Mouse (Mus musculus) hindbrain, embryonic 11.5 days (tissue): Measurements from ENCODE around the gene Atp11a. TPM values are rescaled to one million over a fixed set of nuclear protein-coding genes. Genes with fewer than 3 reads are reported as not detected.

Source experiments
- ATAC-seq: fragments of 200-750 bp; cut with Nextera tagmentation; 2 replicates; pipeline ENCODE4 v1.8.0; 2017; ENCODE audit warnings: mild to moderate bottlenecking, moderate TSS enrichment, moderate library complexity; ENCODE audit not compliant: low FRiP score
- DNase-seq: peaks from one replicate; pipeline ENCODE4 v3.0.0-alpha.2; 2015; ENCODE audit warnings: low spot score
- H3K27ac ChIP-seq: fragments of 300-500 bp; sonication (generic); 2 replicates; pipeline ENCODE4 v1.5.1; 2014; ENCODE audit warnings: mild to moderate bottlenecking, low read depth, low read length
- H3K27me3 ChIP-seq: fragments of 300-500 bp; sonication (generic); 2 replicates; pipeline ENCODE4 v1.6.1; 2014; ENCODE audit warnings: mild to moderate bottlenecking, low read length, moderate library complexity, mixed read lengths; ENCODE audit not compliant: control insufficient read depth, insufficient read depth
- H3K36me3 ChIP-seq: fragments of 300-500 bp; sonication (generic); 2 replicates; pipeline ENCODE4 v1.6.1; 2014; ENCODE audit warnings: mild to moderate bottlenecking, low read length, moderate library complexity, mixed read lengths; ENCODE audit not compliant: control insufficient read depth, insufficient read depth
- H3K4me1 ChIP-seq: fragments of 300-500 bp; sonication (generic); replicated peaks from 2 replicates; pipeline ENCODE4 v1.6.1; 2014; ENCODE audit warnings: low read length, mixed read lengths; ENCODE audit not compliant: control insufficient read depth, insufficient read depth
- H3K4me2 ChIP-seq: fragments of 300-500 bp; sonication (generic); replicated peaks from 2 replicates; pipeline ENCODE4 v1.6.1; 2014; ENCODE audit warnings: mild to moderate bottlenecking, low read depth, low read length
- H3K4me3 ChIP-seq: fragments of 300-500 bp; sonication (generic); 2 replicates; pipeline ENCODE4 v1.5.1; 2014; ENCODE audit warnings: low read depth, low read length
- H3K9ac ChIP-seq: fragments of 300-500 bp; sonication (generic); 2 replicates; pipeline ENCODE4 v1.6.1; 2014; ENCODE audit warnings: low read depth, low read length
- H3K9me3 ChIP-seq: fragments of 300-500 bp; sonication (generic); 2 replicates; pipeline ENCODE4 v1.6.1; 2016; ENCODE audit warnings: low read length; ENCODE audit not compliant: control insufficient read depth
- whole genome bisulfite sequencing: fragments of 180-500 bp; shearing (Covaris S2); extraction: QIAGEN DNeasy Blood & Tissue Kit; methylation state at CpG from one replicate; pipeline ENCODE4 v1.1.7; 2014; 5-methylcytosine and 5-hydroxymethylcytosine counted together
- polyA plus RNA-seq: library from polyadenylated mRNA; unstranded; fragments of >200 nt; fragmentation: Nextera tagmentation; extraction: Ambion mirVana; gene quantifications from 2 replicates; pipeline ENCODE4 v1.2.1, GENCODE M21; 2014

Atp11a gene
- polyA plus RNA-seq, 1 experiment from 2014 or later = 12.0 TPM

DNA sequence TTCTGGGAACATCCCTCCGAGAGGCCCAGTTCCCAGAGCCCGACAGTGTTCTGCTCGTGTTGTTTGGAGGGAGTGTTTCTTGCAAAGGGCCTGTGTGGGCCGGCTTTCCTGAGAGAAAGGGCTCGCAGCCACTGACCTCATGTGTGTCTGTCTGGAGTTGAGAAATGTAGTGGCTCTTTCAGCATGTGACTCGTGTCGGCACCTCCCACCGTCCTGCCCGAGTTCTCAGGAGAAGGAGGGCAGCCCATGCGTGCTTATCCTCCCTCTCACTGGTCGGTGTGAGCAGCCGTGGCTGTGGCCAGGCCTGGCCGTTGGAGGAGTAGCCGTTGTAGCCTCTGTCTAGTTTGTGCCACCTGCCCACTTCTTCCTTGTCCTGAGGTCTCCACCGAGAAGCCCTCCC lies 99.2 kb downstream of the Atp11a start:
- WGBS = 77% methylated on average over 15 of the region's 15 CpGs
- ATAC-seq = no peak
- no peak overlapping the region for H3K4me3 ChIP-seq
- DNase-seq = no peak
- no peaks in the 10 kb centered on the region for H3K9me3 ChIP-seq
- no peaks in the 10 kb centered on the region for H3K27me3 ChIP-seq
- no peak overlapping the region for H3K9ac ChIP-seq
- H3K4me1 ChIP-seq = no peaks in the 10 kb centered on the region
- H3K4me2 ChIP-seq = no peak overlapping the region
- no peak overlapping the region for H3K27ac ChIP-seq
- H3K36me3 ChIP-seq = no peaks in the 10 kb centered on the region

DNA sequence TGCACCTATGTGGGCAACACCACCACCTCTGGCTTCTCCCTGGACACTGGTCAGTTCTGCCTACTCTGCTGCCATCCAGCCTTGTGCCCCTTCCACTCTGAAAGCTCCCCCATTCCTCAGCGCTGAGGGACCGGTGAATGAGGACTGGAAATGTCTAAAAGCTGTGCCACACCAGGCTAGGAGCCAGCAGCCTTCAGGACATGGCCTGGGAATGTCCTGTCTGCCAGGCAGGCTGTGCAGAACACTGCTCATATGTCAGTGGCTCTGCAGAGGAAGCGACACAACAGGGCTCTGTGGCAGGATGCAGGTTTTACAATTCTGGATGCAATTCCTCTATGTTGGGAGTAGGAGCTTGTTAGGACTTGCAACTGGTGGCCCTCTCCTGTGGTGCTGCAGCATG lies 106.2 kb downstream of the Atp11a start:
- H3K27me3 ChIP-seq = no peaks in the 10 kb centered on the region
- 91% methylated on average over 3 of the region's 3 CpGs for WGBS
- DNase-seq (no peak), ATAC-seq (no peak)
- H3K36me3 ChIP-seq = no peaks in the 10 kb centered on the region
- H3K27ac ChIP-seq = no peak overlapping the region
- no peaks in the 10 kb centered on the region for H3K4me1 ChIP-seq
- H3K4me3 ChIP-seq = no peak overlapping the region
- H3K9me3 ChIP-seq = no peaks in the 10 kb centered on the region
- H3K4me2 ChIP-seq = no peak overlapping the region
- H3K9ac ChIP-seq = no peak overlapping the region

DNA sequence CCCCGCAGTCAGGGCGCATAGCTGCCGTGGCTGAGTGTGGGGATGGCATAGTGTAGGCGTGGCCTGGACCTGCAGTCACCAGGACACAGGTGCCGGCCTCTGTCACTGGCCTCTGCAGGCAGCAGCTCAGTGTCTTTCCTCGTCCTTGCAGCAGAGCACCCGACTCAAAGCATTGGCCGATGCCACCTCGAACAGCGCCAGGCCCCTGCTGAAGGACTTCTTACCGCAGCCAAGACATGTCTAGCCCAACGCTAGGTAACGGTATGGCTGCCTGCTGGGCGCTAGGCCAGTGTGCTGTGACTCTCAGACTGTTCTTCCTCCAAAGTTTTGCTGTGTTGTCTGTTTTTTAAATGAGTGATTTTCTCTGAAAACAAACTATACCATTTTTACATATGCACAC lies 106.8 kb downstream of the Atp11a start:
- Histone ChIP-seq H3K4me1 (no peaks in the 10 kb centered on the region), H3K4me2 (no peak overlapping the region), H3K27me3 (no peaks in the 10 kb centered on the region), H3K9me3 (no peaks in the 10 kb centered on the region), H3K4me3 (no peak overlapping the region), H3K36me3 (no peaks in the 10 kb centered on the region), H3K27ac (no peak overlapping the region), H3K9ac (no peak overlapping the region)
- 88% methylated on average over 14 of the region's 14 CpGs for WGBS
- ATAC-seq = no peak
- DNase-seq = no peak

DNA sequence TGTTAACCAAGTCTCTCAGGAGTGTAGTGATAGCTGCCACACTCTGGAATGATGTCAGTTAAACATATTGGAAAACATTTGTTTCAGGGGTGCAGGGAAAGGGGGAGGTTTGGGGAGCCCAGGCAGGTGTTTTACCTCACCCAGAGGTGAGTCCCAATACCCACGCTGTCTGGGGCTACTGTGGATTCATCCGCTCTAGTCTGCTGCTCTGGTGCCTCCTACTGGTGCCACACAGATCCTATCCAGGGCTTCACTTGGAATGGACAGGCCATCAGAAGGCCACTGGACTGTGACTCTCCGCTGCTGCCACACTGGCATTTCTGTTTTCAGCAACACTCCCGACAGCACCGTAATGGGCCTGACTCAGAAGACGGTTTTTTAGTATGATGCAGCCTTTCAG lies 109.0 kb downstream of the Atp11a start:
- Histone ChIP-seq H3K4me3 (no peak overlapping the region), H3K4me2 (no peak overlapping the region), H3K36me3 (no peaks in the 10 kb centered on the region), H3K9me3 (no peaks in the 10 kb centered on the region), H3K9ac (no peak overlapping the region), H3K27me3 (no peaks in the 10 kb centered on the region), H3K4me1 (no peaks in the 10 kb centered on the region), H3K27ac (no peak overlapping the region)
- 61% methylated on average over 6 of the region's 6 CpGs for WGBS
- no peak for DNase-seq
- ATAC-seq = no peak; the same call in 1 of the 2 replicates

DNA sequence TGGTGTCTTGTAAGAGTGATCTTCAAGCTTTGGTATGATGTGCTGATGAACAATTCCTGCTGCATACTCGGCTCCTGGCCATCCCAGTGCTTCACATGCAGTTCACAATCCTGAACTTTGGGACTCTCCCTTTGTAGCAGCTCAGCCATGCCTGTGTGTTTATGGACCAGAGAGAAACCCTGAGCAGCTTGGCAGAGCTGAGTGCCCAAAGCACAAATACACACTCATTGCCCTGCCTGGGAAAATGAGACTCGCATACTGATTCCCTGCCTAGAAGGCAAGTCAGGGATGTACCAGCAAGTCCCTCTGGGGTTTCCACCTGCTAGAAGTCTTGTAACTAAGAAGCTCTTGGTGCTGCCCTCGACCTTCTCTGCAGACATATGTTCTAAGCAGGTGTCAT lies 112.8 kb downstream of the Atp11a start:
- Histone ChIP-seq H3K36me3 (no peaks in the 10 kb centered on the region), H3K4me3 (no peak overlapping the region), H3K27ac (no peak overlapping the region), H3K4me2 (no peak overlapping the region), H3K9me3 (no peaks in the 10 kb centered on the region), H3K27me3 (no peaks in the 10 kb centered on the region), H3K9ac (no peak overlapping the region), H3K4me1 (peaks cover 4% of the 10 kb centered on the region)
- ATAC-seq (no peak), DNase-seq (no peak)
- WGBS = 86% methylated on average over 3 of the region's 3 CpGs

DNA sequence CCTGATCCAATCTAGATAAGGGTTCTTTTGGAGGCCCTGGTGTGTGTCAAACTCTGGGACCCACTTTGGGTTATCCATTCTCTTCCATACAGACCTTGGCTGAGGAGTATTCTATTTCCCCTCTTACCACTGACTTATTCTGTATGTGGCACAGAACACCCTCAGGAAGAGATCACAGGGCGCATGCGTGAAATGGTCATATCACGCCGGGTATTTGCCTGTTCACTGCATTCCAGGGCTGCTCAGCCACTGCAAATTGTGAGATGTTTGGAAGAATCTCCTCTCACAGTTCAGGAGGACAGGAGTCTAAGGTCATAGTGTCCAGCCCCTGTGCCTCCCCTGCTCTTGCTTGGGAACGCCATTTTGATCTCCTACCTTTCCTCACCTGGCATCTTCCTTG lies 113.8 kb downstream of the Atp11a start:
- WGBS = 82% methylated on average over 5 of the region's 5 CpGs
- Histone ChIP-seq H3K27ac (peak overlapping the region; percentile 64), H3K4me1 (peaks cover 4% of the 10 kb centered on the region), H3K4me3 (no peak overlapping the region), H3K9me3 (no peaks in the 10 kb centered on the region), H3K36me3 (no peaks in the 10 kb centered on the region), H3K27me3 (no peaks in the 10 kb centered on the region), H3K9ac (no peak overlapping the region), H3K4me2 (0 out of 2 replicates have a peak overlapping the region, but pooled peaks have one; percentile 3)
- no peak for DNase-seq
- ATAC-seq = no peak

DNA sequence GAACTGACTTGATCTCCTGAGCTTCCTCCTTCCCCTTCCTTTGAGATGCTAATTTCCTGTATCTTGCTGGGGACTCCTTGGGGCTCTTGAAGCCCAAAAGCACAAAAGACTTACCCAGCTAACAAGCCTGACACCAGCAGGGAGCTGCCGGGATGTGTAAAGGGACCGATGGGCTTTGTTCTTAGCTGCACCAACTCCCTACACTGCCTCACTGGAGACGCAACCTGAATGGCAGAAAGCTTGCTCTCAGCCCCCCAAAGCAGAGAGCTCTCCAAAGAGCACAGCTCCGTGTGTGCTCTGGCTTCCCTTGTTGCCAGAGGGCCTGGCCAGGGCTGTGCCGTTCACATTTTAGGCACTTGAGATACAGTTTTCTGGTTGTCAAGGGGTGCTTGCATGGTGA lies 114.6 kb downstream of the Atp11a start:
- Histone ChIP-seq H3K4me2 (no peak overlapping the region), H3K9me3 (no peaks in the 10 kb centered on the region), H3K27me3 (no peaks in the 10 kb centered on the region), H3K27ac (peak overlapping the region; percentile 64), H3K4me3 (no peak overlapping the region), H3K9ac (no peak overlapping the region), H3K36me3 (no peaks in the 10 kb centered on the region), H3K4me1 (peaks cover 4% of the 10 kb centered on the region)
- peak; percentile 52 for ATAC-seq
- WGBS = under 1% methylated on average over 5 of the region's 5 CpGs
- peak; percentile 69 for DNase-seq

DNA sequence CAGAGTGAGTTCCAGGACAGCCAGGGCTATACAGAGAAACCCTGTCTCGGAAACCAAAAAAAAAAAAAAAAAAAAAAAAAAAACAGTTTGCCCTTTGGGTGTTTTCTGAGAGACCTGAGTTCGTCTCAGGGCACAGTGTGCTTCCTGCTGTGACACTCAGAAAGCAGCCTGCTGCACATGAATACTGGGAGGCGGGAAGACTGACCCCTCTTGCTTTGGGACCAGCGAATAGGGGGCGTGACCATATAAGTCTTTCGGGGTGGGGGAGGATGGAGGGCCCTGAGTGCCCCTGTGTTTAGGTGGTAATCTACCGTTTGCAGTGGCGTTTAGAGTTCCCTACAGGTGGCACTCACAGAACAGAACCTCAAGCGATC lies 116.2 kb downstream of the Atp11a start:
- Histone ChIP-seq H3K4me2 (peak overlapping the region; percentile 69), H3K4me3 (peak overlapping the region; percentile 45), H3K36me3 (no peaks in the 10 kb centered on the region), H3K9me3 (no peaks in the 10 kb centered on the region), H3K27ac (no peak overlapping the region), H3K9ac (no peak overlapping the region), H3K4me1 (peaks cover 4% of the 10 kb centered on the region), H3K27me3 (no peaks in the 10 kb centered on the region)
- DNase-seq (no peak), ATAC-seq (peak; percentile 3)
- WGBS = 8% methylated on average over 9 of the region's 9 CpGs

DNA sequence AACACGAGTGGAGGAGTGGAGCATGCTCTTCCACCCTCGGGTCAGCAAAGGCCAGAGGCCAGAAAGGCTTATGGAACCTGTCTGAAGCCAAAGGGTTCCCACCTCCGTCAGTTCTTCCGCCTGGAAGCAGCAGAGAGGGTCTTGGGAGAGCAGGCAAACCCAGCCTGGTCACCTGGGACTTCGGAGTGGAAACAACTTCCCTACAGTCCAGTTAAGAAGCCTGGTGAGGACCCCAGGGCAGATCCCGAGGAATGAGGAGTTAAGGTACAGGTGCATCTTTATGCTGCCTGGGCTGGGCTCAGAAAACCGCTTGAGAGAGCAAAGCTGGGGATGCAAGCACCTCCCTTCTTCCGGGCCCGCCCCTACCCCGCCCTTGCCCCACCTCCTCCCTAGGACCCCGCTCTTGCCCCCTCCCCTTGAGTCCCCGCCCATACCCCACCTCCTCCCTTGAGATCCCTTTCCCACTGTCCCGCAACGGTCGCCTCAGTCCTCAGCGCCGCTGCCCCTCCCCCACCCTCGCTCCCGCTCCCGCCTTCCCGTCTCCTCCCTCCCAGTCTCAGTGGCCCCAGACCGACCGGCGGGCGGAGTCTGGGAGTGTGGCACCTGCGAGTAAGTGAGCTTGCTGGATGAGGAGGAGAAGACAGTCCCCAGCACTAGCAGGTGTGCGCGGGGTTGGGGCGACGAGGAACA lies 116.7 kb downstream of the Atp11a start, which contains the start of gene Mcf2l:
Mcf2l (plus strand) TSS at position 450 of the 690 bp plus-strand sequence.
- H3K9me3 ChIP-seq = no peaks in the 10 kb centered on the region
- H3K36me3 ChIP-seq = no peaks in the 10 kb centered on the region
- H3K4me3 ChIP-seq = peak within 1 kb of the TSS; percentile 45
- under 1% methylated on average over 22 of the region's 30 CpGs for WGBS
- peak within 1 kb of the TSS; percentile 72 for H3K9ac ChIP-seq
- ATAC-seq = peak; percentile 69
- no peaks in the 10 kb centered on the region for H3K27me3 ChIP-seq
- peaks cover 4% of the 10 kb centered on the region for H3K4me1 ChIP-seq
- H3K27ac ChIP-seq = 0 out of 2 replicates have a peak within 1 kb of the TSS, but pooled peaks have one; percentile 36
- peak within 1 kb of the TSS; percentile 69 for H3K4me2 ChIP-seq
- peak; percentile 89 for DNase-seq
